Mouse (Mus musculus): ENCODE measurements around the gene Mrpl52. TPM values are rescaled to one million over a fixed set of nuclear protein-coding genes. Genes with fewer than 3 reads are reported as not detected.

Gene Mrpl52
- polyA plus RNA-seq, 1 experiment from 2014 or later = 303 TPM

- Histone ChIP-seq H3K9me3 (replicated peaks) (no peaks in the 10 kb centered on the region), H3K27me3 (replicated peaks) (no peaks in the 10 kb centered on the region), H3K36me3 (no peaks in the 10 kb centered on the region), H3K27ac (replicated peaks) (no peak overlapping the region), H3K4me1 (no peaks in the 10 kb centered on the region), H3K4me2 (no peak overlapping the region), H3K4me3 (replicated peaks) (no peak overlapping the region), H3K9ac (replicated peaks) (no peak overlapping the region)
- ATAC-seq (ENCODE audit: low FRiP score) = no peak
Observed at GRCm38 (mm10) chr14:54394309-54394708, 32.4 kb upstream of the Mrpl52 start.

GRCm38 (mm10) chr14:54396685-54397084, 30.0 kb upstream of the Mrpl52 start:
- 84% methylated on average over 7 of the region's 7 CpGs for WGBS
- H3K4me1 ChIP-seq = no peaks in the 10 kb centered on the region
- H3K4me2 ChIP-seq = no peak overlapping the region
- no peak for ATAC-seq (ENCODE audit: low FRiP score)
- H3K4me3 ChIP-seq (replicated peaks) = no peak overlapping the region
- no peaks in the 10 kb centered on the region for H3K27me3 ChIP-seq (replicated peaks)
- H3K9me3 ChIP-seq (replicated peaks) = no peaks in the 10 kb centered on the region
- H3K9ac ChIP-seq (replicated peaks) = no peak overlapping the region
- H3K27ac ChIP-seq (replicated peaks) = no peak overlapping the region
- no peaks in the 10 kb centered on the region for H3K36me3 ChIP-seq

GRCm38 (mm10) chr14:54397872-54398527, 28.7 kb upstream of the Mrpl52 start:
- no peaks in the 10 kb centered on the region for H3K9me3 ChIP-seq (replicated peaks)
- no peak overlapping the region for H3K4me2 ChIP-seq
- WGBS = 79% methylated on average over 7 of the region's 7 CpGs
- no peaks in the 10 kb centered on the region for H3K4me1 ChIP-seq
- H3K27me3 ChIP-seq (replicated peaks) = no peaks in the 10 kb centered on the region
- no peak for ATAC-seq (ENCODE audit: low FRiP score)
- H3K9ac ChIP-seq (replicated peaks) = no peak overlapping the region
- H3K4me3 ChIP-seq (replicated peaks) = no peak overlapping the region
- no peak overlapping the region for H3K27ac ChIP-seq (replicated peaks)
- H3K36me3 ChIP-seq = no peaks in the 10 kb centered on the region

GRCm38 (mm10) chr14:54398528-54398916, 28.2 kb upstream of the Mrpl52 start:
- H3K36me3 ChIP-seq = no peaks in the 10 kb centered on the region
- H3K4me1 ChIP-seq = no peaks in the 10 kb centered on the region
- ATAC-seq (ENCODE audit: low FRiP score) = no peak
- no peaks in the 10 kb centered on the region for H3K9me3 ChIP-seq (replicated peaks)
- H3K4me3 ChIP-seq (replicated peaks) = no peak overlapping the region
- no peaks in the 10 kb centered on the region for H3K27me3 ChIP-seq (replicated peaks)
- no peak overlapping the region for H3K9ac ChIP-seq (replicated peaks)
- no peak overlapping the region for H3K4me2 ChIP-seq
- WGBS = 75% methylated on average over 7 of the region's 7 CpGs
- H3K27ac ChIP-seq (replicated peaks) = no peak overlapping the region

GRCm38 (mm10) chr14:54398921-54399382, 27.8 kb upstream of the Mrpl52 start:
- no peak for ATAC-seq (ENCODE audit: low FRiP score)
- Histone ChIP-seq H3K9me3 (replicated peaks) (no peaks in the 10 kb centered on the region), H3K9ac (replicated peaks) (no peak overlapping the region), H3K4me3 (replicated peaks) (no peak overlapping the region), H3K27me3 (replicated peaks) (no peaks in the 10 kb centered on the region), H3K4me2 (no peak overlapping the region), H3K36me3 (no peaks in the 10 kb centered on the region), H3K27ac (replicated peaks) (no peak overlapping the region), H3K4me1 (no peaks in the 10 kb centered on the region)
- 42% methylated on average over 8 of the region's 8 CpGs for WGBS

GRCm38 (mm10) chr14:54401723-54402122, 25.0 kb upstream of the Mrpl52 start:
- 51% methylated on average over 3 of the region's 3 CpGs for WGBS
- Histone ChIP-seq H3K9ac (replicated peaks) (no peak overlapping the region), H3K4me1 (no peaks in the 10 kb centered on the region), H3K9me3 (replicated peaks) (no peaks in the 10 kb centered on the region), H3K36me3 (no peaks in the 10 kb centered on the region), H3K27ac (replicated peaks) (no peak overlapping the region), H3K4me2 (no peak overlapping the region), H3K27me3 (replicated peaks) (no peaks in the 10 kb centered on the region), H3K4me3 (replicated peaks) (no peak overlapping the region)
- ATAC-seq (ENCODE audit: low FRiP score) = no peak

GRCm38 (mm10) chr14:54408336-54409056, 18.2 kb upstream of the Mrpl52 start:
- Histone ChIP-seq H3K4me1 (peaks cover 9% of the 10 kb centered on the region; the same call in 1 of the 2 replicates), H3K36me3 (no peaks in the 10 kb centered on the region), H3K27ac (replicated peaks) (no peak overlapping the region), H3K9me3 (replicated peaks) (no peaks in the 10 kb centered on the region), H3K27me3 (replicated peaks) (no peaks in the 10 kb centered on the region), H3K9ac (replicated peaks) (no peak overlapping the region), H3K4me3 (replicated peaks) (no peak overlapping the region), H3K4me2 (peak overlapping the region; percentile 11)
- WGBS = 86% methylated on average over 25 of the region's 25 CpGs
- ATAC-seq (ENCODE audit: low FRiP score) = no peak

GRCm38 (mm10) chr14:54409057-54409645, 17.6 kb upstream of the Mrpl52 start:
- ATAC-seq (ENCODE audit: low FRiP score) = no peak
- 72% methylated on average over 7 of the region's 7 CpGs for WGBS
- H3K27ac ChIP-seq (replicated peaks) = no peak overlapping the region
- H3K9ac ChIP-seq (replicated peaks) = no peak overlapping the region
- H3K9me3 ChIP-seq (replicated peaks) = no peaks in the 10 kb centered on the region
- no peak overlapping the region for H3K4me3 ChIP-seq (replicated peaks)
- peak overlapping the region; percentile 25 for H3K4me2 ChIP-seq
- peaks cover 15% of the 10 kb centered on the region for H3K4me1 ChIP-seq
- H3K36me3 ChIP-seq = no peaks in the 10 kb centered on the region
- H3K27me3 ChIP-seq (replicated peaks) = peaks cover 6% of the 10 kb centered on the region; the same call in 1 of the 2 replicates

- H3K9ac ChIP-seq (replicated peaks) = no peak overlapping the region
Observed at GRCm38 (mm10) chr14:54409980-54410810, 16.5 kb upstream of the Mrpl52 start.

GRCm38 (mm10) chr14:54412000-54412576, 14.6 kb upstream of the Mrpl52 start:
- Histone ChIP-seq H3K27me3 (replicated peaks) (peaks cover 24% of the 10 kb centered on the region), H3K4me1 (peaks cover 17% of the 10 kb centered on the region), H3K4me3 (replicated peaks) (no peak overlapping the region), H3K27ac (replicated peaks) (no peak overlapping the region), H3K9me3 (replicated peaks) (no peaks in the 10 kb centered on the region), H3K36me3 (no peaks in the 10 kb centered on the region), H3K9ac (replicated peaks) (no peak overlapping the region), H3K4me2 (no peak overlapping the region)
- no peak for ATAC-seq (ENCODE audit: low FRiP score)
- 42% methylated on average over 9 of the region's 9 CpGs for WGBS

More at GRCm38 (mm10) chr14:54409980-54410810, 16.5 kb upstream of the Mrpl52 start:
- 57% methylated on average over 17 of the region's 17 CpGs for whole genome bisulfite sequencing
- 0 out of 2 replicates have a peak overlapping the region, but pooled peaks have one; percentile 25 for H3K27ac ChIP-seq (replicated peaks)
- no peaks in the 10 kb centered on the region for H3K36me3 ChIP-seq
- H3K9me3 ChIP-seq (replicated peaks) = no peaks in the 10 kb centered on the region
- H3K27me3 ChIP-seq (replicated peaks) = peaks cover 14% of the 10 kb centered on the region; the same call in 1 of the 2 replicates
- peak overlapping the region; percentile 25; the same call in 1 of the 2 replicates for H3K4me2 ChIP-seq
- H3K4me3 ChIP-seq (replicated peaks) = no peak overlapping the region
- peaks cover 17% of the 10 kb centered on the region for H3K4me1 ChIP-seq
- ATAC-seq (ENCODE audit: low FRiP score) = no peak

GRCm38 (mm10) chr14:54412629-54413170, 14.0 kb upstream of the Mrpl52 start:
- Histone ChIP-seq H3K9ac (replicated peaks) (no peak overlapping the region), H3K9me3 (replicated peaks) (no peaks in the 10 kb centered on the region), H3K36me3 (no peaks in the 10 kb centered on the region), H3K27me3 (replicated peaks) (peaks cover 28% of the 10 kb centered on the region), H3K4me1 (peaks cover 21% of the 10 kb centered on the region), H3K27ac (replicated peaks) (no peak overlapping the region), H3K4me3 (replicated peaks) (no peak overlapping the region), H3K4me2 (no peak overlapping the region)
- WGBS = 52% methylated on average over 2 of the region's 2 CpGs
- ATAC-seq (ENCODE audit: low FRiP score) = no peak
